Mouse (Mus musculus): ENCODE data around the gene Cdh22.

DNA sequence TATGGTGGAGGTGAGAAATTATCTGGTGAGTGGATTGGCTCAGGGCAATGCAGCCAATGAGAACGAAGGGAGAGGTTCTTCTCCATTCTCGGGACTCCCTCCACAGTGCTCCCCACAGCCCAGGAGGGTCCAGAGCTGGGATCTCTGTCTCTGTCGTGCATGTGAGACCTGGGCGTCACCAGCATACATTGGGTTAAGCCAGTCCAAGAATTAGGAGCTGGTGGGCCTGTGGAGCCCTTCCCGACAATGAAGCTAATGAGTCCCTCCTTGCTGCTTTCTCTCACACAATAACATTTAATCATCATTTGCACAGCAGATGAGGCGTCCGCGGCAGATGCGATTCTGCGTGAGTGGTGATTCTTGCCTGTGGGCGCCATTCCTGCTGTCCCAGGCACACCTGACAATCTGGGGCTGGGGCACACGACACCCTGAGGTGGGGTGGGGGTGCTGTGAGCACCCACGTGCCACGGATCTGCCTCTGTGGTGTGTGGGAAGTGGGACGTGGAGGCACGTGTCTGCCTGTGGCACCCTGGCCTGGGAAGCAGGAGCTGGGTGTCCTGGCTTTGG is 129.1 kb downstream of the Cdh22 start:
- TF ChIP-seq CTCF (IDR thresholded peaks at IDR 0.05; ENCODE audit: borderline replicate concordance, extremely low read depth, insufficient read depth, insufficient read length) (no peak), POLR2A (IDR thresholded peaks at IDR 0.05; ENCODE audit: borderline replicate concordance, extremely low read depth, insufficient read depth, insufficient read length, poor library complexity, severe bottlenecking) (no peak)

All from brain, embryonic 14.5 days (tissue).